Mouse (Mus musculus) adrenal gland, adult 8-10 months (tissue): ENCODE measurements around the gene Hspa5. TPM values are rescaled to one million over a fixed set of nuclear protein-coding genes. Genes with fewer than 3 reads are reported as not detected.
"Not testable (repeated sequence)": the region's sequence is repeated elsewhere in the genome, so short reads cannot be mapped to it uniquely, and the experiment has no call there.

Experiments
- DNase-seq: peaks from one replicate; pipeline ENCODE4 v3.0.0; 2022
- total RNA-seq, 4 experiments: library from RNA; stranded (reverse); gene quantifications; 2 replicates each; pipeline ENCODE4 v1.2.4; 2022

Hspa5 gene
- total RNA-seq, 4 experiments from 2014 or later, result 553 to 818 (median 637) TPM

DNA sequence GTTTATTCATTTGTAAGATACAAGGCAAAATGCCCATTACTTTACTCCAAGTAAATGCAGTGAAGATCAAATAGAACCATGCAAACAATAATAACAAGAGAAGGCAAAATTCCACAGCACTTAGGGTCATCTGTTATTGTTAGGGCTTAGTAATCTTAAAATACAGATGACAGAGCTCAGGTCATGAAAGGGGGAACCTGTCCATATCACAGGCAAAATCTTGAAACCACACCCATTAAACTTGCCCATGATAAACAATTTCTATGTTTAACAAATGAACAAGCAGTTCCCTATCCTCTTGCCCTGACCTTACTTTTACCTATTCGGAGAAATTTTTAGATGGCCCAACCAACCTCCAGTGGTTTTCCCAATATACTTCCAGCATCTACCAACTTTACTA lies 37.8 kb downstream of the Hspa5 start:
- no peak for DNase-seq

DNA sequence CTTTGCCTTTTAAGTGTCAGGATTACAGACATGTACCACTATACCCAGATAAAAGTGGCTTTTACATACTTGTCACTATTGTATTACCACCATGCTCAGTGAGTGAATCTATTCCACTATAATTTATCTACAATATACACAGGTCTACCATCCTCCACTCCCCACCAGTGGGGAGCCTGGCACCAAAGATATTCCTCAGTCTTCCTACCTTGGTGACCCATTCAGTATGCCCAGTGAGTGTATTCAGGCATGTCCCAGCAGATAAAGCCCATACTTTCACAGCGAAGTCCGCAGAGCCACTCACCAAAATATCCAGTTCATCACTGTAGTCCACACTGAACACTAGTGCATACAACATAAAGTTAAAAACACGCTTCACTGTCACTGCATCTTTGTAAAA lies 39.0 kb downstream of the Hspa5 start:
- DNase-seq, result no peak

DNA sequence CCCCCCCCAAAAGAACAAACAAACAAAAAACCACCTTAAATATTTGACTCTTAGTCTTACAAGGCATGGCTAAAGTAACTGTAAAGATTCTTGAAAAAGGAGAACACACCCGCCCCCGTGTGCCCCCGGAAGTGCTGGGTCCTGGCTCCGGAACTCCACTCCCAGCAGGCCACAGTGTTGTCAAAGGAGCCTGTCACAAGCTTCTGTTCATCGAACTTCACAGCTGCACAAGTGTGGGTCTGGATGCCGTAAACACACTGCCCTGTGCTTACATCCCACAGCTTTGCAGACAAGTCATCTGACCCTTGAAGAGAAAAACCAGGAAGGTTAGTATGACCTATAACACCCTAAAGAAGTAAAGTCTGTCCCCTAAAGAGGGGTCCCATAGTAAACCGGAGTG lies 40.9 kb downstream of the Hspa5 start:
- no peak for DNase-seq

DNA sequence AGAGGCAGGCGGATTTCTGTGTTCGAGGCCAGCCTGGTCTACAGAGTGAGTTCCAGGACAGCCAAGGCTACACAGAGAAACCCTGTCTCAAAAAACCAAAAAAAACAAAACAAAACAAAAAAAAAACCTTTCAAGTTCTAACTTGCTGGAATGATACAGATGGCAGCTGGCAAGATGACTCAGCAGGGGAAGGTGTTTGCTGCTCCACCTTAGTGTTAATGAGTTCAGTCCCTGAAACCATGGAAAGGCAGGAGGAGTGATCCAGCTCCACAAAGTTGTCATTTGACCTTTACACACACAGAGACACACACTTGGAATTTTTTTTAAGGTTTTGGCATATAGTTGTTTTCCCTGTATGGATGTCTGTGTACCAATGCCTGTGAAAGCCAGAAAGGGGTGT lies 44.1 kb downstream of the Hspa5 start:
- DNase-seq, result not testable (repeated sequence)

DNA sequence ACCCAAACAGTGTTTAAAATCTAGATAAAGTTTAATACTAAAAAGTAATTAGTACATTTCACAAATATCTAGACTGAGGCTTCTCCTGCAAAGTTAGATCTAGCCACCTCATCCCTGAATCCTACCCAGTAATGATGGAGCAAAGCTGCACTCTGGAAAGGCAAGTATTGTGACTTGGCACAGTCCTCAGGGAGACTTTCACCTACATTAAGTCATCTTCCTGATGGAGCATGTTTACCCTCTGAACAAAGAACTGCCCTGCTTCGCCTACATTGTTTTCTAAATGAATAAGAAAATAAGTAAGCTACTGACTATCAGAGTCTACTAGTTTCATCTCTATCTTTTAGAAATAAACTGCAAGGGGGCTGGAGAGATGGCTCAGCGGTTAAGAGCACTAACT lies 46.7 kb downstream of the Hspa5 start:
- DNase-seq, result no peak

DNA sequence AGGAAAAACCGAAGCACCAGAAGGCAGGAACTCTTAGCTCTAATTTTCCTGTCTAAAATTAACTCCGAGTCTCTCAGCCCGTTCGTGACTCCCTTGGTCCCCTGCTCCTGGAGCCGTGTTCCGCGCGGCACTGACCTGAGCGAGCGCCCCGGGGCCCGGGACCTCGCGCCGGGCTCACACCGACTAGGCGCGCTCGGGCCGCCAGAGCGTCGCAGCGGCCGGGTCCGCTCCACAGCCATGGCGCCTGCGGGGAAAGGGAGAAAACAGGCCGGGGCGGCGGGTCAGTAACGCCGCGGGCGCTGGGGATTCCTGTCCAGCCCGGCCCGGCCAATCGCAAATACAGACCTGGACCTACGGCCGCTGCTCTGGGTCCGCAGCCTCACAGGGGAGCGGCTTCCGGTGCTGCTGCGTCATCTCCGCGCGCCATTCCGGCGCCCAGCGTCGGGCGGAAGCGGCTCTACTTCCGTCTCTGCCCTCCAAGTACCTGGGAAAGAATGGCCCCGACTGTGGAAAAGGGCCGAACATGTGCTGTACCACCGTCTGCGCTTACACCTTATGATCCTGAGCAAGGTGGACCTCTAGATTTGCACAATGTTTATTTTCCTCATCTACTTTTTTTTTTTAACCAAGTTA lies 54.2 kb downstream of the Hspa5 start, which contains the start of gene Fbxw2:
Gene Fbxw2 (minus strand): TSS at position 485 of the 633 bp plus-strand sequence.
- DNase-seq, result peak; percentile 88

DNA sequence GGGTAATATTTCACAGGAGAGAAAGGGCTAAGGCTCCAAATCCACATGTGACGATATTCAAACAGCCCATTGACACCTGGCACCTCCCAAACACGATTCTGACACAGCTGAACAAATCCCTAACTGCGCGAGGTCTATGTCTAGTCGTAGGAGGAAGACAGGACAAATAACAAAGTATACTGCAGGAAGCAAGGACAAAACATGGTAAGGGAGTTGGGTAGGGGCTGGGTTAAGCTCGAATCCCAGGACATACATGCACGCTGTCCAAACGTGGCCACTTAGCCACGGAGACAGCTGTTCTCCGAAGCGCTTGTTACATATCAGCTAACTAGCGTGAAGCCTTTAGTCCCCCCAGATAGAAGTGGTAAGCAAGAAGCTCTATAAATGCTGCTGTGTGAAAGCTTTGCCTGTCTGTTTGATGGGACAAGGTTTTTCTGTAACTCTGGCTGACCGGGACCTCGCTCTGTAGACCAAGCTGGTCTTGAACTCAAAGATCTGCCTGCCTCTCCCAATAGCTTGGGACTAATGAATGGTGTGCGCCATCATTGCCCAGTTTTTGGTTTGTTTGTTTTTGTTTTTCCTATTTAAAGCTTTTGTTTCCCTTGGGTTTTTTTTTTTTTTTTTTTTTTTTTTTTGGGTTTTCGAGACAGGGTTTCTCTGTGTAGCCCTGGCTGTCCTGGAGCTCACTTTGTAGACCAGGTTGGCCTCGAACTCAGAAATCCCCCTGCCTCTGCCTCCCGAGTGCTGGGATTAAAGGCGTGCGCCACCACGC lies 54.9 kb downstream of the Hspa5 start:
- DNase-seq, result no peak

Other genes starting within 250 kb of the Hspa5 start
- gene Gapvd1, start 16.7 kb upstream of the Hspa5 start, total RNA-seq, result 10 to 100 TPM; 69.2 to 84.9 (median 78.4) TPM
- gene Rabepk, start 27.9 kb downstream of the Hspa5 start, total RNA-seq, result 10 to 100 TPM; 26.4 to 33.2 (median 29.0) TPM
- 10 to 100 TPM; 65.3 to 90.7 (median 79.0) TPM for gene Fbxw2, start 54.3 kb downstream of the Hspa5 start, total RNA-seq
- under 1 TPM in 1 of 4 experiments, not detected in 3; 0.16 TPM for gene Gm34653, start 61.0 kb downstream of the Hspa5 start, total RNA-seq
- gene Cutal, start 102.4 kb downstream of the Hspa5 start, total RNA-seq, result 1 to 10 TPM in 1 of 4 experiments, under 1 TPM in 3; 0.41 to 1.4 (median 0.74) TPM
- gene Psmd5, start 103.0 kb downstream of the Hspa5 start, total RNA-seq, result 10 to 100 TPM; 42.6 to 49.8 (median 45.8) TPM
- 1 to 10 TPM; 2.4 to 4.5 (median 3.6) TPM for gene Phf19, start 142.1 kb downstream of the Hspa5 start, total RNA-seq
- gene Traf1, start 189.8 kb downstream of the Hspa5 start, total RNA-seq, result 1 to 10 TPM; 2.2 to 5.8 (median 3.3) TPM